Mouse (Mus musculus): ENCODE data around the gene Agr3. TPM values are rescaled to one million over a fixed set of nuclear protein-coding genes. Genes with fewer than 3 reads are reported as not detected.

Gene Agr3
- 0.45 TPM in 1 of 2 replicates, not detected in the other for polyA plus RNA-seq (2015; fragmentation: Nextera tagmentation; extraction: Ambion mirVana)

DNA sequence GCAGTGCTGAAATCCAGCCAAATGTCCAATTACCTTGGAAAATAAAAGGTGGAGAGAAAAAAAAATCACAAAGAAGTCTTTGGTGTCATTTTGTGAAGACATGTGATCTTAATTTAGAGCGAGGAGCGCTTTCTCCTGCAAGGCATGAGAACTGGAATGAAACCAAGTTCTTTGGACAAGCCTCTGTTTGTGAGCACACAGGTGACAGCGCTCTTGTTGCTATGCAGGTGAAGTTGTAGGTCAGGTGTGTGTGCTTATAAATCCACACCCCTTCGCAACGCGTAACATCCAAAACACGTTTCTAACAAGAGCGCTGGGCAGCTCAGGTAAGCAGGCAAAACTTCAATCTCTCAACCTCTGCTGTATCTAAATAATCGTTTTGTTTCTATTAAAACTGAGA, at the start of gene Agr3:
Agr3 (plus strand) TSS at position 219 of the 400 bp plus-strand sequence.
- Histone ChIP-seq H3K4me3 (no peak within 1 kb of the TSS), H3K36me3 (no peaks in the 10 kb centered on the region), H3K4me2 (no peak within 1 kb of the TSS), H3K9ac (no peak within 1 kb of the TSS), H3K27me3 (no peaks in the 10 kb centered on the region), H3K9me3 (no peaks in the 10 kb centered on the region), H3K27ac (replicated peaks) (no peak within 1 kb of the TSS), H3K4me1 (replicated peaks) (no peaks in the 10 kb centered on the region)
- no peak for ATAC-seq (ENCODE audit: low FRiP score, low read depth)
- 92% methylated on average over 9 of the region's 9 CpGs for WGBS

GRCm38 (mm10) chr12:35884892-35885558, 40.4 kb upstream of the Agr3 start:
- H3K4me2 ChIP-seq, result no peak overlapping the region
- H3K36me3 ChIP-seq, result no peaks in the 10 kb centered on the region
- H3K4me3 ChIP-seq, result no peak overlapping the region
- WGBS, result 53% methylated on average over 9 of the region's 9 CpGs
- H3K4me1 ChIP-seq (replicated peaks), result no peaks in the 10 kb centered on the region
- no peaks in the 10 kb centered on the region for H3K9me3 ChIP-seq
- ATAC-seq (ENCODE audit: low FRiP score, low read depth), result no peak
- no peak overlapping the region for H3K27ac ChIP-seq (replicated peaks)
- no peak overlapping the region for H3K9ac ChIP-seq
- no peaks in the 10 kb centered on the region for H3K27me3 ChIP-seq

- H3K4me3 ChIP-seq, result no peak overlapping the region
- no peaks in the 10 kb centered on the region for H3K27me3 ChIP-seq
- H3K9me3 ChIP-seq, result no peaks in the 10 kb centered on the region
- WGBS, result 72% methylated on average over 2 of the region's 2 CpGs
- no peak overlapping the region for H3K9ac ChIP-seq
- H3K4me2 ChIP-seq, result no peak overlapping the region
- H3K4me1 ChIP-seq (replicated peaks), result no peaks in the 10 kb centered on the region
- H3K27ac ChIP-seq (replicated peaks), result no peak overlapping the region
- no peak for ATAC-seq (ENCODE audit: low FRiP score, low read depth)
- no peaks in the 10 kb centered on the region for H3K36me3 ChIP-seq
Measured at GRCm38 (mm10) chr12:35889383-35889782, 36.0 kb upstream of the Agr3 start.

GRCm38 (mm10) chr12:35890756-35891155, 34.7 kb upstream of the Agr3 start:
- WGBS, result 86% methylated on average over 2 of the region's 2 CpGs

DNA sequence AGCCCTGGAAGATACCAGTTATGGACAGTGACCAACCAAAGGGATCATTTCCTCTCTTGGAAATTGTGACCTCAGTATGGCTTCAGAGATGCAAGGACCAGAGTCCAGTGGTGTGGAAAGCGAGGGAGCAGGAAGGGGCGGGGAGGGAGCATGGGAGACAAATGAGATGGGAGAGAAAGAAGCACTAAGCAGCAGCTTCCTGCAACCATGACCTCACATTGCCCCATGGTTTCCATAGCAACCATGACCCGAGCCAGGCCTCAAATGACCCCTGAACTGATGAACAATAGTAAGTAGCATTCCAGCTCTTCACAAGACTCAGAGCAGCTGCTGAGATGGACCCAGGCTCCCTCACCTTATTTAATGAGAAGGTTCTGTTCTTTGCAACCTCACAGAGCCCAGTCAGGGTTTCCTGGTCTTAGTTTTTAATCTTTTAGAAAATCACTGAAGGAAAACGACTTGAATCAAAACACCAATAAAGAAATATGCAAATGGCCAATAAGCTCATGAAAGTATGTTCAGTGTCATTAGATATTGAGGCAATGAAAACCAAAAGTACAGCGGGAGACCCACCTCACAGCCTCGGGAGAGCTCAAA, 31.0 kb upstream of the Agr3 start:
- H3K9me3 ChIP-seq, result no peaks in the 10 kb centered on the region
- no peak overlapping the region for H3K4me2 ChIP-seq
- 10% methylated on average over 6 of the region's 6 CpGs for WGBS
- no peak overlapping the region for H3K27ac ChIP-seq (replicated peaks)
- H3K4me1 ChIP-seq (replicated peaks), result peaks cover 9% of the 10 kb centered on the region
- H3K9ac ChIP-seq, result no peak overlapping the region
- no peaks in the 10 kb centered on the region for H3K36me3 ChIP-seq
- no peak overlapping the region for H3K4me3 ChIP-seq
- no peaks in the 10 kb centered on the region for H3K27me3 ChIP-seq
- ATAC-seq (ENCODE audit: low FRiP score, low read depth), result no peak

More at GRCm38 (mm10) chr12:35890756-35891155, 34.7 kb upstream of the Agr3 start:
- H3K27me3 ChIP-seq, result no peaks in the 10 kb centered on the region
- H3K4me1 ChIP-seq (replicated peaks), result no peaks in the 10 kb centered on the region
- no peaks in the 10 kb centered on the region for H3K36me3 ChIP-seq
- no peak overlapping the region for H3K4me2 ChIP-seq
- no peak overlapping the region for H3K9ac ChIP-seq
- no peaks in the 10 kb centered on the region for H3K9me3 ChIP-seq
- H3K27ac ChIP-seq (replicated peaks), result no peak overlapping the region
- ATAC-seq (ENCODE audit: low FRiP score, low read depth), result no peak
- no peak overlapping the region for H3K4me3 ChIP-seq

DNA sequence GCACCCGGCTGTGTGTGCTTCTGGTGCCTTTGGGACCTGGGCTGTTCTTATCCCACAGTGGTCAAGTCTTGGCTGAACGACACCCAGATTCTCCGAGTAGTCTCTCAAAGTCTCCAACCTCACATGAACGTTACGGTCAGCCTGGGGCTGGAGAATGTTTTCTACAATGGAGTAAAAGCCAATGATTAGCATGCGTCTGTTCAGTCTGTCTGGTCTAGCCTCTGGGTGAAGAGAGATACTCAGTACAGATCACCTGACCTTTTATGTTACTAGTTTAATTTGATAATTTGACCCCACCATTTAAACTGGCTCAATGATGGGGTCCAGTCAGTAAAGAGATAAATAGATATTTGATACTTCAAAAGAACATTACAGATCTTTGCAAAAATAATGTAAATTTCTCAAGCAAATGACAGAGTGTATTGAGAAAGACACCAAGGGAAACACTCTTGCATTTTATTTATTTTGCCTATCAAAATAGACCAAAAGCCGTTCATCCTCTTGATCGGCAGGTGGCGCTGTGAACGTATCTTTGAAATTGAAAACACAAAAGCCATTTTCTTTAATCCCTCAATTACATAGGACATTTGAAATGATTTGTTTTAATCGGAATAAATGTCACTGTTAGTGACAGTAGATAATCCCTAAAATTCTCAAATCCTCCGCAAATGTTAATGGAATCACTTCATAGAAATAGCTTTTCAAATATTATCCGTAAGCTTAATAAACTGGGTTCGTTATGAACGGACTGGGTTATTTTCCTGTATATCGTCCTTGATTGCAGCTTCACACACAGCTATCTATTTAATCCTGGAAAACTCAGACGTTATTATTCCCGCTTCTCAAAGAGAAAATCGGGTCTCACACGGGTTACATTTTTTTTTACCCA, 29.3 kb upstream of the Agr3 start:
- ATAC-seq (ENCODE audit: low FRiP score, low read depth), result peak; percentile 50
- Histone ChIP-seq H3K4me1 (replicated peaks) (peaks cover 9% of the 10 kb centered on the region), H3K36me3 (no peaks in the 10 kb centered on the region), H3K27me3 (no peaks in the 10 kb centered on the region), H3K9ac (peak overlapping the region; percentile 53), H3K27ac (replicated peaks) (peak overlapping the region; percentile 80), H3K4me2 (peak overlapping the region; percentile 68), H3K9me3 (no peaks in the 10 kb centered on the region), H3K4me3 (peak overlapping the region; percentile 40)
- whole genome bisulfite sequencing, result 15% methylated on average over 20 of the region's 20 CpGs

DNA sequence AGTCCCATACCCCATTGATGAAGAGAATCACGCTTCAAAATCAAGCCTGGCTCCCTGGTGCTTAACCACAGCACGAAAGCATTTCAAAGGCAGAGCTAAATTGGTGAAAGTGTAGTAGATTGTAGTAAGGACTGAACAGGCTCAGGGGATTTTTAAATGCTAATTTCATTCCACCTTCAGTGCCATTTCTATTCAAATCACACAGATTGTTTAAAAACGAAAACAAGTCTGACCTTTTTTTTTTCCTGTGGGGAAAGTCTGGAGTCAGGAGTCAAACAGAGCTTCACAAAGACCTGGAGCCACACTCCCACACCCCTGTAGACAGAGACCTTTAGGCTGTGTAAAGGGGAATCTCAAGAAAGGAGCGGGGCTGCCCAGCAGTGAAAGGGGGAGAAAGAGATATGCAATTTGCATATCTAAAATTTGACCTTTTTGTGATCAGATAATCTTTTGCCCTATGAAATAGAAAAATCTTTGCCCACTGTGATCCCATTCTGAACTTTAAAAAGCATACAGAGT, 28.6 kb upstream of the Agr3 start:
- Histone ChIP-seq H3K9me3 (no peaks in the 10 kb centered on the region), H3K36me3 (no peaks in the 10 kb centered on the region), H3K27me3 (no peaks in the 10 kb centered on the region), H3K4me1 (replicated peaks) (peaks cover 9% of the 10 kb centered on the region), H3K9ac (peak overlapping the region; percentile 53), H3K4me2 (peak overlapping the region; percentile 68), H3K27ac (replicated peaks) (peak overlapping the region; percentile 80), H3K4me3 (peak overlapping the region; percentile 40)
- whole genome bisulfite sequencing, result 2% methylated on average over 4 of the region's 4 CpGs
- peak; percentile 39; the same call in 1 of the 2 replicates for ATAC-seq (ENCODE audit: low FRiP score, low read depth)

GRCm38 (mm10) chr12:35910632-35911031, 14.8 kb upstream of the Agr3 start:
- Histone ChIP-seq H3K4me2 (no peak overlapping the region), H3K9me3 (no peaks in the 10 kb centered on the region), H3K9ac (no peak overlapping the region), H3K36me3 (no peaks in the 10 kb centered on the region), H3K27ac (replicated peaks) (no peak overlapping the region), H3K4me1 (replicated peaks) (no peaks in the 10 kb centered on the region), H3K27me3 (no peaks in the 10 kb centered on the region), H3K4me3 (no peak overlapping the region)
- 86% methylated on average over 1 of the region's 1 CpGs for WGBS
- no peak for ATAC-seq (ENCODE audit: low FRiP score, low read depth)

DNA sequence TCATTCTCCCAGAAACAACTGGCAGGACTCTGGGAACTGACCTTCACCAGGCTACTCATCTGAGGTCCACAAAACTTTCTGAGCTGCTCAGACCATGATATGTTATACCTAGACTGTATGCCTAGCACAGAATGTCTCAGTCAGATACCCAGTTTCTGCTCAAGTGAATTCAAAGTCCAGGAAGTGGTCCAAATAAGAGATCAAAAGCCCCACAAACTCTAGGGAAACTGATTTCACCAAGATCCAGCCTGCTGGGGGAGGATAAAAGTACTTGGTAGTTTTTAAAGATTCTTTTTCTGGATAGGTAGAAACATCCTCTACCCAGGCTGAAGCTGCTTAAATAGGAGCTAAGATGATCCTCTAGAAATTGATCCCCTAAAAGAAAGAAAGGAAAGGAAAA, 9.6 kb upstream of the Agr3 start:
- ATAC-seq (ENCODE audit: low FRiP score, low read depth), result no peak
- H3K27me3 ChIP-seq, result no peaks in the 10 kb centered on the region
- H3K36me3 ChIP-seq, result no peaks in the 10 kb centered on the region
- no peak overlapping the region for H3K4me3 ChIP-seq
- H3K9me3 ChIP-seq, result no peaks in the 10 kb centered on the region
- H3K4me1 ChIP-seq (replicated peaks), result no peaks in the 10 kb centered on the region; the same call in 1 of the 2 replicates
- H3K27ac ChIP-seq (replicated peaks), result no peak overlapping the region
- no peak overlapping the region for H3K9ac ChIP-seq
- H3K4me2 ChIP-seq, result no peak overlapping the region

- H3K4me2 ChIP-seq, result no peak overlapping the region
- peak; percentile 61; the same call in 1 of the 2 replicates for ATAC-seq (ENCODE audit: low FRiP score, low read depth)
- no peak overlapping the region for H3K4me3 ChIP-seq
- H3K9ac ChIP-seq, result no peak overlapping the region
- H3K27me3 ChIP-seq, result no peaks in the 10 kb centered on the region
- H3K27ac ChIP-seq (replicated peaks), result no peak overlapping the region
- H3K36me3 ChIP-seq, result no peaks in the 10 kb centered on the region
- no peaks in the 10 kb centered on the region; the same call in 1 of the 2 replicates for H3K4me1 ChIP-seq (replicated peaks)
- no peaks in the 10 kb centered on the region for H3K9me3 ChIP-seq
- 19% methylated on average over 1 of the region's 1 CpGs for WGBS
Measured at GRCm38 (mm10) chr12:35916467-35916866, 9.0 kb upstream of the Agr3 start.

DNA sequence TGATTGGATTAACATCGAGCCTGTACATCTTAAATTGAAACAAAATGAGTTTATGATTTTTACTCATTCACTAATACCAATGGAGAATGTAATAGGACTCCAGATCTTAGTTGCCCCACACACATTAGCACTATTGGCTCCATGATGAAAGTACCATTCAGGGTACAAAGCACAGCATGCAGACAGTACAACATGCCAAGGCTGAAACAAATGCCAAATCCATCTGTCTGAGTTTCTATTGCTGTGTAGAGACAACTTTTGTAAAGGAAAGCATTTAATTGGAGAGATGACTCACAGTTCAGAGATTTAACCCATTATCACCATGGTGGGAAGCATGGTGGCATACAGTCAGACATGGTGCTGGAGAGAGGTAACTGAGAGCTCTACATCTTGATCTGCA, 7.4 kb upstream of the Agr3 start:
- peak; percentile 54; the same call in 1 of the 2 replicates for ATAC-seq (ENCODE audit: low FRiP score, low read depth)
- no peak overlapping the region for H3K4me3 ChIP-seq
- no peaks in the 10 kb centered on the region; the same call in 1 of the 2 replicates for H3K4me1 ChIP-seq (replicated peaks)
- 62% methylated on average over 1 of the region's 1 CpGs for WGBS
- H3K36me3 ChIP-seq, result no peaks in the 10 kb centered on the region
- H3K9ac ChIP-seq, result no peak overlapping the region
- no peaks in the 10 kb centered on the region for H3K9me3 ChIP-seq
- no peak overlapping the region for H3K27ac ChIP-seq (replicated peaks)
- H3K27me3 ChIP-seq, result no peaks in the 10 kb centered on the region
- H3K4me2 ChIP-seq, result no peak overlapping the region

DNA sequence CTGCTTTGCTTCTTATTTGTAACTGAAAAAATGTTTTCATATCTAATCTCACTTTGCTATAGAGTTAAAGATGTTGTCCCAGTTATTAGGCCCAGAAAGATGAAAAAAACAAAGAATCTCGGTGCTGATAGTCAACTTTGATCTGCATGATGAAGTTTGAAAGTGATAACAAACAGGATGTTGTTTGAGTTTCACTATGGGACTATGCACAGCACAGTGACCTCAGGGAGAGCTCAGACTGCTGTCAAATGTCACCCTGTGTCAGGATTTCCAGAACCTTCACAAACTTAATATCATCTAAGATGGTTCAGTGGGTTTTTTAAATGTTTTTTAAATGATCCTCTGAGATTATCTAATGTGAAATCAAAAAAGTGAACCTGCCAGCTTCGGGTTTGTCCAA, 2.4 kb downstream of the Agr3 start:
- H3K4me3 ChIP-seq, result no peak overlapping the region
- no peaks in the 10 kb centered on the region for H3K4me1 ChIP-seq (replicated peaks)
- H3K9me3 ChIP-seq, result no peaks in the 10 kb centered on the region
- 80% methylated on average over 2 of the region's 2 CpGs for WGBS
- no peaks in the 10 kb centered on the region for H3K36me3 ChIP-seq
- H3K27ac ChIP-seq (replicated peaks), result no peak overlapping the region
- H3K9ac ChIP-seq, result no peak overlapping the region
- no peak overlapping the region for H3K4me2 ChIP-seq
- ATAC-seq (ENCODE audit: low FRiP score, low read depth), result no peak
- no peaks in the 10 kb centered on the region for H3K27me3 ChIP-seq
